Mouse (Mus musculus): ENCODE data around the gene Nploc4. TPM values are rescaled to one million over a fixed set of nuclear protein-coding genes. Genes with fewer than 3 reads are reported as not detected.

Nploc4 gene
- total RNA-seq (2023) = 55.1 TPM

GRCm38 (mm10) chr11:120437152-120437856 is at the start of gene Nploc4:
Nploc4 (minus strand) TSS chr11:120437708.

GRCm38 (mm10) chr11:120484265-120484981 is 46.9 kb upstream of the Nploc4 start, which contains the start of gene Mrpl12:
Mrpl12 (plus strand) TSS chr11:120484613.

GRCm38 (mm10) chr11:120467051-120467735 is 29.7 kb upstream of the Nploc4 start, which contains the start of gene Arl16:
Arl16 (minus strand) TSS chr11:120467607.

GRCm38 (mm10) chr11:120457772-120458751 is 20.6 kb upstream of the Nploc4 start, which contains the start of the genes Oxld1 and Ccdc137:
Oxld1 (minus strand) TSS chr11:120458068.
Ccdc137 (plus strand) TSS chr11:120458115.

GRCm38 (mm10) chr11:120453306-120453705 is 15.8 kb upstream of the Nploc4 start, which contains the start of gene Pde6g:
Pde6g (minus strand) TSS chr11:120453500.

GRCm38 (mm10) chr11:120442344-120442743 is 4.8 kb upstream of the Nploc4 start, which contains the start of gene Tspan10:
Tspan10 (plus strand) TSS chr11:120442644.

GRCm38 (mm10) chr11:120378611-120379540 is 58.6 kb downstream of the Nploc4 start, which contains the start of gene Faap100:
Faap100 (minus strand) TSS chr11:120378764.

GRCm38 (mm10) chr11:120361295-120361694 is 76.2 kb downstream of the Nploc4 start, which contains the start of gene Fscn2:
Fscn2 (plus strand) TSS chr11:120361534.

GRCm38 (mm10) chr11:120347791-120348683 is 89.5 kb downstream of the Nploc4 start, which contains the start of gene Actg1:
Actg1 (minus strand) TSS chr11:120348542.

Other genes starting within 250 kb of the Nploc4 start
- 0.56 TPM for gene Bahcc1, start 204.8 kb downstream of the Nploc4 start, total RNA-seq (2023)
- gene Actg1, start 89.2 kb downstream of the Nploc4 start, total RNA-seq (2023) = 1,308 TPM
- not detected for gene Fscn2, start 76.2 kb downstream of the Nploc4 start, total RNA-seq (2023)
- gene Faap100, start 58.9 kb downstream of the Nploc4 start, total RNA-seq (2023) = 28.0 TPM
- gene Tspan10, start 4.9 kb upstream of the Nploc4 start, total RNA-seq (2023) = 46.6 TPM
- 0.80 TPM for gene Pde6g, start 15.8 kb upstream of the Nploc4 start, total RNA-seq (2023)
- gene Oxld1, start 20.4 kb upstream of the Nploc4 start, total RNA-seq (2023) = 7.1 TPM
- gene Ccdc137, start 20.4 kb upstream of the Nploc4 start, total RNA-seq (2023) = 32.2 TPM
- 13.4 TPM for gene Arl16, start 29.9 kb upstream of the Nploc4 start, total RNA-seq (2023)
- 28.5 TPM for gene Mrpl12, start 46.9 kb upstream of the Nploc4 start, total RNA-seq (2023)
- 9.7 TPM for gene Slc25a10, start 54.1 kb upstream of the Nploc4 start, total RNA-seq (2023)
- not detected for gene Gcgr, start 93.0 kb upstream of the Nploc4 start, total RNA-seq (2023)
- 36.1 TPM for gene Mcrip1, start 112.0 kb upstream of the Nploc4 start, total RNA-seq (2023)
- not detected for gene Ppp1r27, start 113.4 kb upstream of the Nploc4 start, total RNA-seq (2023)
- gene P4hb, start 135.5 kb upstream of the Nploc4 start, total RNA-seq (2023) = 123 TPM
- 404 TPM for gene Arhgdia, start 143.9 kb upstream of the Nploc4 start, total RNA-seq (2023)
- gene Alyref, start 160.7 kb upstream of the Nploc4 start, total RNA-seq (2023) = 109 TPM
- 71.8 TPM for gene Anapc11, start 160.7 kb upstream of the Nploc4 start, total RNA-seq (2023)
- gene Npb, start 170.8 kb upstream of the Nploc4 start, total RNA-seq (2023) = 3.8 TPM
- gene Pcyt2, start 180.2 kb upstream of the Nploc4 start, total RNA-seq (2023) = 153 TPM
- gene Sirt7, start 187.5 kb upstream of the Nploc4 start, total RNA-seq (2023) = 131 TPM
- 39.8 TPM for gene Mafg, start 195.9 kb upstream of the Nploc4 start, total RNA-seq (2023)
- 1.2 TPM for gene Pycr1, start 206.1 kb upstream of the Nploc4 start, total RNA-seq (2023)
- not detected for gene Myadml2, start 210.4 kb upstream of the Nploc4 start, total RNA-seq (2023)
- gene Notum, start 223.5 kb upstream of the Nploc4 start, total RNA-seq (2023) = not detected
- gene Aspscr1, start 235.3 kb upstream of the Nploc4 start, total RNA-seq (2023) = 126 TPM

All from CD4-positive naive resting alpha-beta T cell, adult 57 days (primary cell).